Mouse (Mus musculus): ENCODE data around the gene Ncf1.

Ncf1 gene

DNA sequence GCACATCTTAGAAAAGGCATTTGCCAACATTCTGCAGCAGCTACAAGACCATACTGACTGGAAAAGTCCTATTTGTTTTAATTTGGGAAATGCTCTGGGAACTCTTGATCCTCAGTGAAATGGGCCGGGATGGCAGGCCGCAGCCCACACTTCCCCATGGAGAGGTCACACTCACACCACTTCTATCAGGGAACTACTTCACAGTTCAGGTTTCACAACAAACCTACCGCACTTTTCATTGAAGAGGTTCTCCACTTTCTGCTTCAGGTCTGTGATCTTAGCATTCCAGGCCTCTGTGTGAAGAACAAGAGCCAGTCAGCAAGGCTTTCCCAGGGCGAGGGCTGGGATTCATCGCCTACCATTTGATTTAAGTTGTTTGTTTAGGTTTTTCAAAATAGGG is 15.5 kb upstream of the Ncf1 start:
- 92% methylated on average over 5 of the region's 5 CpGs for WGBS

DNA sequence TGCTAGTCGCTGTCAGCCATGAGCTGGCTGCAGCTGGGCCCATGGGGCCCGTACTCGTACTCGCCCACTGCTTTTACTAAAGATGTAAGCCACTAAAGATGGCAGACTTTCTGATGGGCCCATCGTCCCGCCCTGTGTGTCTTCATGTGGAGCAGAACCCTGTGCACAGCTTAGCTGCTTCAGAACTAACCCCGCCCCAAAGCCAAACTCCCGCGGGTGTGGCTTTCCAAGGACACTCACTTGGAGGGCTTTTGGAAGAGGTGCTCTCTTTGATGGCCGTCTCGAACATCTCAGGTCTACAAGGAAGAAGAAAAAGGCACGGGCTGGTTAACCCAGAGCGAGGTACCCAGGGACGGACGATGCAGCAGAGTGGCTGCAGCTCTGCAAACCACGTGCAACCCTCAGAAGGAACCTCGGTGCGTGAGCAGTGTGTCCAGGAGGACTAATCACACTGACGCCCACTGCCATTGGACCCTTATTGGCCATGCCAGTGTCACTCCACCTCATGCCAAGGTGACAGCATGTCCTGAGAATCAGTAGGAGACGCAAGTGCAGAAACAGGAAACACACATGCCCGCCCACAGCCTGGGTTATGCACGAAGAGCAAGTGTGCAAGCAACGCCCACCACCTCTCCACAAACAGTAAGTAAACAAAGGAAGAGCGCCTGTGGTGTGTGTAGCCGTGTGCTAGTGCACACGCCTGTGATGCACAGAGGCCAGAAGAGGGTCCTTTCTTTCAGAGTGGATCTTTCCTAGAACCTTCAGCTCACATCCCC is 14.4 kb upstream of the Ncf1 start:
- 81% methylated on average over 26 of the region's 26 CpGs for WGBS

GRCm38 (mm10) chr5:134241831-134242230 is 12.4 kb upstream of the Ncf1 start:
- 68% methylated on average over 5 of the region's 5 CpGs for WGBS

DNA sequence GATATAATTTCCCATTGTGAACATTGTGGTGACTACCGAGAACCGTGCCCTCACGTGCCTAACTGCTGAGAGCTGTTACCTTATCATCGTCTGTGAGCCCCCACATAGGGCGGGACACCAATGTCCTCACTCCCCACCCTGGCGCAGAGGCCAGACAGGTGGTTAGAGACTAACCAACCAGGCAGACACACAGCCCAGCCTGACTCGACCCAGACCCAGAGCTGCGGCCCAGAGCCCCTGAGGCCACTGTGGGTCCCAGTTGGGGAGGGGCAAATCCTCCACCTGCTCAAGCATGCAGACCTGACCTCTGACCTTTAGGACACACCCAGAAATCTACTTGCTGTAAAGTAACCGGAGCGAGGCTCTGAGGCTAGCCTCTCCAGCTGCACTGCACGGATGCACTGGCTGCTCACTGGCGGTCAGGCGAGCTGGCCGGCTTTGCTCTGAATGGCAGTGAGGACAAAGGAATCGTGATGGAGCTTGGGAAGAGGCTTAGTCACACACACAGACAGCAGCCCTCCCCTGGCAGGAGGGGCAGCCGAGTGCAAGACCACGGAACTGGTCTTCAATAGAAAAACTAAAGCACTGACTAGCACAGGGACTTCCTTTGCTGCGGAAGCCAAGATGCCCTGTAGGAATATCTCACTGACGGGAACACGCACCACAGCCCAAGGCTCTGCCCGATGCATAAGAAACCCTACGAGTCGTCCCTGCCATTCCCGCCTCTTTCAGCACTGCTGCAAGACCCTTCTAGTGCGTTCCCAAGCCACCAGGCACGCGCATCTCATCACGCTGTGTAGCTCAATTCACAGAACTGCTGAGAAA is 8.7 kb upstream of the Ncf1 start:
- 66% methylated on average over 28 of the region's 28 CpGs for WGBS

GRCm38 (mm10) chr5:134237508-134237907 is 8.1 kb upstream of the Ncf1 start:
- WGBS, result 60% methylated on average over 11 of the region's 11 CpGs

DNA sequence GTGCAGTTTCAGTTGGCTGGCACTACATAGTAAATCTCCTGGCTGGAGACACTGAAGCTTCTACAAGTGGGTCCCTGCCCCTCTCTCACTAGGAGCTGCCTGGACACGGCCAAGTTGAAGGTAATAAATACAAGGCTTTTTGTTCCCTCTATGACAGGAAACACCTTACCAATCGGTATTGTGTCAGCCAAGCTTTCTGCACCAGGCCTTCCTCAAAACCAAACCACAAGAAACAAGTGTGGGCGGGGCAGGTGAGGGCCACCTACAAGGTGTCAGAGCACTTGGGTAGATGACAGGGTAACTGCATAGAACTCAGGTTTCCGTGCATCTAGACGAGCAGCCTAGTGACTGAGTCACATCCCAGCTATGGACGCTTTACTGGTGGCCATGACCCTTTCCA is 7.4 kb upstream of the Ncf1 start:
- WGBS, result 86% methylated on average over 6 of the region's 6 CpGs

DNA sequence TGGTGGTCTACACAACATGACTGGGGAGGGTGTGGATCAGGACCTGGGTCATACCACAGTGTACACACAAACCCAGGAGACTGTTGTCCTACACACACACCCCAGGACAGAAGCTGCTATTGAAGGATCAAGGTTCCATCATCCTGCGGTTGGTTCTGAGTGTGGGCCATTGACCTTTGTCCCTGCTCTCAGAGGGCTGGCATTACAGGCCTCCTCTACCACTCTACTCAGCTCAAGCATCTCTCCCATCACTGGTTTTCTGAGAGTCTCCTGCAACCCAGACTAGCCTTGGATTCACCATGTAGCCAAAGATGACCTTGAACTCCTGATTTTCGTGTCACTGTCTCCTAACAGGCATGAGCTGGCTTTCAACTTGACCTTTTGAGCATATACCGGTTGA is 6.8 kb upstream of the Ncf1 start:
- 81% methylated on average over 3 of the region's 3 CpGs for WGBS

DNA sequence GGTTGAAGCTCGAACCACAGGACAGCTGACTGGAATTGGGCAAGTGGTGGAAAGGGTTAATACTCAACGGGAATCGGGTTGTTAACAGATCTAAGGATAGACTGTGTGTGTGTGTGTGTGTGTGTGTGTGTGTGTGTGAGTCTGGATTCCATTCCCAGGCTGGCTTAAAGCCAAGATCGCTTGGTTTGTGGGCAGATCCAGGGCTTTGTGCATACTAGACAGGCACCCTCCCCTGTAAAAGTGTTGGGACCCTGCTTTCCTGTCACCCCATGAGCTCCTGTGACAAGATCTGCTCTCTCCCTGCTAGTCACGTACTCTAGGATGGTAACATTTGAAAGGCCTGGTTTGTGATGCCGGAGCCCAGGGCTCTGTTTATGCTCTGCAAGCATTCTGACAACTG is 5.7 kb upstream of the Ncf1 start:
- WGBS, result 18% methylated on average over 6 of the region's 6 CpGs

- WGBS, result 45% methylated on average over 2 of the region's 2 CpGs
Measured at GRCm38 (mm10) chr5:134234205-134234604, 4.8 kb upstream of the Ncf1 start.

DNA sequence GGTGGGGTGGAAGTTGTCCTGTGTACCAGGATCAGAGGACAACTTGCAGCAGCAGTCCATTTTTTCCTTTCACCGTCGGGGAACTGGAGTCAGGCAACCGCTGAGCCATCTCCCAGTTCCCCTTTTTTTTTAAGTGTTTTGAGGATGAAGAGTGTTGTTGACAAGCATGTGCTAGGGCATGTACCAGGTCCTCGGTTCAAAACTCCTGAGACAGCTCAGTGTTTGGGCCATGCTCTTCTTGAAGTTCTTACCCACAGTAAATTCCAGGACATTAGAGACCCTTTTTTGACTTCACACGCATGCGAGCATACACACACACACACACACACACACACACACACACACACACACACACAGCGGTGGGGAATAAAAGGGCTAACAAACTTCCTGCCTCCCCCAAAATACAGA is 3.8 kb upstream of the Ncf1 start:
- 63% methylated on average over 7 of the region's 7 CpGs for WGBS

DNA sequence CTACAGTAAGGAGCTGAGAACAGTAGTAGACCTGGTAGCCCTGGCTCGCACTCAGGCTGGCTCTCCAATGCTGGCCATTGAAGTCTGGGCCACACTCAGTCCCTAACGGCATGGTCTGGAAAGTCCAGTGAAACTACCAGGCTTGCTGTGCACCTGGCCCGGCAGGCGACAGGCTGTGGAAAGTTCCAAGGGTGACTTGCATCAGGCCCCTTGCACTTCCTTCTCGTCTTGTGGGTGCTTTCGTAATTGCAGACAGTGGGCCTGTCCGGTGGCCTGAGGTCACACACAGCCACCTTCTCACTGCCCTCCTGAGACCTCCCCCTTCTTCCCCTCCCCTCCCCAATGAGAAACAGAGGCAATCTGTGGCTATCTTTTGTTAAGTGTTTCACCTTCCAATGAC is 3.1 kb upstream of the Ncf1 start:
- 53% methylated on average over 7 of the region's 7 CpGs for WGBS

DNA sequence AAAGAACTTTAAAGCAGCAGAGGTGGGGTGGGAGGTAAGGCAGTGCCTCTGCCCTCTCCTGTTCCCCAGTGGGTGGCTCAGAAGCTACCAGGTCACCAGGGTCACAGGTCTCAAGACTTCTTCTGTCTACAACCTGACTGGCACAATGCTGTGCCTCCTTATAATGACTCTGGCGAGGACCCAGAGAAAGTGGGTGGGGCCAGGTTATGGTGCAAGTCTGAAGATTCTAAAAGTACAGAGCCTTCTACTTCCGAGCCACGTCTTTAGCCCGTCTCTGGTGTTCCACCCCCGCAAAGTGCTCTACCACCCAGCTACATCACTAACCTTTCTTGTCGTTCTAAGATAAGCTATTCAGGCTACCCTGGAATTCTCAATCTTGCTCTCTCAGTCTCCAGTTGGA is 2.7 kb upstream of the Ncf1 start:
- 51% methylated on average over 6 of the region's 6 CpGs for WGBS

DNA sequence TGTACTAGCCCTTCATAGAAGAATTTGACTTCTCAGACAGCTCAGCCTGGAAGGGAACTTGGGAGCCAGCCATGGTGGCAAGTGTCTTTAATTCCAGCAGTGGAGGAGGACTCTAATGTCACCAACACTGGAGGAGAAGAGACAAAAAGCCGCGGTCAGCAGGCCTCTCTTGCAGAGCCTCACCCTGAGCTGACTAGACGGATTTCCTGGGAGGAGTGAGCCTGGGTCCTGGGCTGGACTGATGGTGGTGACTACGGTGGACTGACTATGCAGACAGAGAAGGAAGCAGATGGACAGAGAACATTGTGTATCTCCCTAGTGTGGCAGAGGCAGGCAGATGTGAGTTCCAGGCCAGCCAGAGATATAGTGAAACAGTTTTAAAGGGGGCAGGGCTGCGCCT is 2.0 kb upstream of the Ncf1 start:
- WGBS, result 74% methylated on average over 5 of the region's 5 CpGs

GRCm38 (mm10) chr5:134228249-134228638 is 1.2 kb downstream of the Ncf1 start:
- 84% methylated on average over 6 of the region's 6 CpGs for WGBS

DNA sequence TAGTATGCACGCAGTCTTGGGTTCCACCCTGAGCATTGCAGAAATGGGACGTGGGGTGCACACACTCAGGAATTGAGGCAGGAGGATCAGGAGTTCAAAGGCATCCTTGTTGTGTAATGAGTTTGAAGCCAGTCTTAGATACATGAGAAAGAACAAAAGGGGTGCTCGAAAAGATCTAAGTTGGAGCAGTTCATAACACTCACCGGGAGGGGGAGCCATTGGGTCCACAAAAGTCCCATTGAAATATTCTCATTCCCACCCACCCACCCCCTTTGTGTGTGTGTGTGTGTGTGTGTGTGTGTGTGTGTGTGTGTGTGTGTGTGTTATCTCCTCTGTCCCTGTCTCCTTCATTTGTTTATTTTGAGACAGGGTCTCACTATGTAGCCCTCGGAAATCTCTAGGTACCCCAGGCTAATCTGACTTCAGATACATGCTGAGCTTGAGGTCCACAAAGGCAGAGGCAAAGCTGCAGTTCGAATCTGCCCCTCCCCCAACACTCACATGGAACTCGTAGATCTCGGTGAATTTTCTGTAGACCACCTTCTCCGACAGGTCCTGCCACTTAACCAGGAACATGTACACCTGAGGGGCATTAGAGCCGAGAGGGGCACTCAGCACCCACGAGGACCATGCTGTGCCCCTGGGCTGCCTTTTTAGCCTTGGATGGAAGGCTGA is 1.7 kb downstream of the Ncf1 start:
- WGBS, result 37% methylated on average over 11 of the region's 11 CpGs

GRCm38 (mm10) chr5:134226946-134227345 is 2.5 kb downstream of the Ncf1 start:
- WGBS, result 82% methylated on average over 12 of the region's 12 CpGs

GRCm38 (mm10) chr5:134225110-134225901 is 4.1 kb downstream of the Ncf1 start:
- 78% methylated on average over 30 of the region's 30 CpGs for WGBS

GRCm38 (mm10) chr5:134221708-134222150 is 7.7 kb downstream of the Ncf1 start:
- 14% methylated on average over 36 of the region's 36 CpGs for WGBS

- 67% methylated on average over 4 of the region's 4 CpGs for WGBS
Measured at GRCm38 (mm10) chr5:134221278-134221677, 8.1 kb downstream of the Ncf1 start.

DNA sequence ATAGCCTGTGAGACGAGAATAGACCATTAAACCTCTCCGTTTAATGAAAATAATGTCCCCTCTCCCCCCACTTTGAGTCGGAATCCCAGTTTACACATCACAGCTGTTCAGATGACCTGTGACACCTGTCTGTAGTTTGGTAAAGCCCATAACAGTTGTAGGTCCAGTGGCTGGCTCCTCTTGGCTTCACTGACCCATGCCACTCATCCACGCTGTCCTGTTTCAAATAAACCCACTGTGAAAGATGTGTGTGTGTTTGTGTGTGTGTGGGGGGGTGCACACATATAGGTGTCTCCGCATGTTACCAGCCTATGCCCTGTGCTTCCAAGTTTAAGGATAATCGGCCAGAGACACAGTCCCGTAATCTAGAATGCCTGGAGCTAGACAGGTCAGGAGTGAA is 11.5 kb downstream of the Ncf1 start:
- 96% methylated on average over 7 of the region's 7 CpGs for WGBS

GRCm38 (mm10) chr5:134214021-134214806 is 15.2 kb downstream of the Ncf1 start:
- 61% methylated on average over 12 of the region's 12 CpGs for WGBS
